Mouse (Mus musculus): ENCODE results near the gene Hebp1.

The Hebp1 gene

GRCm38 (mm10) chr6:135197446-135197845 is 376 bp downstream of the Hebp1 start:
- no peak for DNase-seq (ENCODE audit: low read depth)

- DNase-seq (ENCODE audit: low read depth), result no peak
Measured at GRCm38 (mm10) chr6:135196707-135197106, 1.1 kb downstream of the Hebp1 start.

- no peak for DNase-seq (ENCODE audit: low read depth)
Measured at GRCm38 (mm10) chr6:135194907-135195306, 2.9 kb downstream of the Hebp1 start.

- no peak for DNase-seq (ENCODE audit: low read depth)
Measured at GRCm38 (mm10) chr6:135193733-135194132, 4.1 kb downstream of the Hebp1 start.

- no peak for DNase-seq (ENCODE audit: low read depth)
Measured at GRCm38 (mm10) chr6:135192993-135193392, 4.8 kb downstream of the Hebp1 start.

- no peak for DNase-seq (ENCODE audit: low read depth)
Measured at GRCm38 (mm10) chr6:135191906-135192305, 5.9 kb downstream of the Hebp1 start.

GRCm38 (mm10) chr6:135190122-135190521 is 7.7 kb downstream of the Hebp1 start:
- no peak for DNase-seq (ENCODE audit: low read depth)

GRCm38 (mm10) chr6:135188629-135189028 is 9.2 kb downstream of the Hebp1 start:
- no peak for DNase-seq (ENCODE audit: low read depth)

- DNase-seq (ENCODE audit: low read depth), result no peak
Measured at GRCm38 (mm10) chr6:135187076-135187917, 10.5 kb downstream of the Hebp1 start.

- DNase-seq (ENCODE audit: low read depth), result no peak
Measured at GRCm38 (mm10) chr6:135183961-135184360, 13.9 kb downstream of the Hebp1 start.

- DNase-seq (ENCODE audit: low read depth), result no peak
Measured at GRCm38 (mm10) chr6:135182925-135183324, 14.9 kb downstream of the Hebp1 start.

- DNase-seq (ENCODE audit: low read depth), result no peak
Measured at GRCm38 (mm10) chr6:135178599-135178998, 19.2 kb downstream of the Hebp1 start.

- no peak for DNase-seq (ENCODE audit: low read depth)
Measured at GRCm38 (mm10) chr6:135177271-135177670, 20.6 kb downstream of the Hebp1 start.

GRCm38 (mm10) chr6:135175014-135175413 is 22.8 kb downstream of the Hebp1 start:
- no peak for DNase-seq (ENCODE audit: low read depth)

GRCm38 (mm10) chr6:135171736-135172135 is 26.1 kb downstream of the Hebp1 start:
- no peak for DNase-seq (ENCODE audit: low read depth)

- DNase-seq (ENCODE audit: low read depth), result no peak
Measured at GRCm38 (mm10) chr6:135169246-135169645, 28.6 kb downstream of the Hebp1 start.

GRCm38 (mm10) chr6:135168471-135168870 is 29.4 kb downstream of the Hebp1 start:
- no peak for DNase-seq (ENCODE audit: low read depth)

GRCm38 (mm10) chr6:135167380-135168311 is 30.2 kb downstream of the Hebp1 start:
- peak; percentile 72 for DNase-seq (ENCODE audit: low read depth)

GRCm38 (mm10) chr6:135166712-135167111 is 31.1 kb downstream of the Hebp1 start:
- no peak for DNase-seq (ENCODE audit: low read depth)

GRCm38 (mm10) chr6:135166262-135166661 is 31.6 kb downstream of the Hebp1 start:
- no peak for DNase-seq (ENCODE audit: low read depth)

GRCm38 (mm10) chr6:135165706-135166105 is 32.1 kb downstream of the Hebp1 start:
- DNase-seq (ENCODE audit: low read depth), result no peak

- DNase-seq (ENCODE audit: low read depth), result no peak
Measured at GRCm38 (mm10) chr6:135165191-135165590, 32.6 kb downstream of the Hebp1 start.

- no peak for DNase-seq (ENCODE audit: low read depth)
Measured at GRCm38 (mm10) chr6:135162861-135163260, 35.0 kb downstream of the Hebp1 start.
